Mouse (Mus musculus): ENCODE data around the gene Stk11ip.

The Stk11ip gene

DNA sequence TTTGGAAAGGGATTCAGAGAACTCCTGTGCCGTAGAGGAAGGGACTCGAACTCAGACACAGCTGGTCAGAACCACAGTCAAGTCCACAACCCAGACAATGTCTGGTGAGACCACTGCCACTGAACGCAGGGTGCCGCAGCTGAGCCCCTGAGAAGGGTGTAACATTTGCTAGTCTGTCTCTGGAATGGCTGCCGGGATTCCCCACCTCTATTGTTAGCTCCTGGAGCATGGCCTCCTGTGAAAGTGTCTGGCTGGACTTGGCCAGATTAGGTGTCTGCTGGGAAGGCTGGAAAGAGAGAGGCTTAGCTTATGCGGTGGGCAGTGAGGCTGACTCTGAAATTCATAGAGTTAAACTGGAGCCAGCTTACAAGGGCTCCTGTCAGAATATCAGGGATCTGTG is 49.1 kb downstream of the Stk11ip start:
- no peak for DNase-seq (ENCODE audit: low read depth, low spot score)

DNA sequence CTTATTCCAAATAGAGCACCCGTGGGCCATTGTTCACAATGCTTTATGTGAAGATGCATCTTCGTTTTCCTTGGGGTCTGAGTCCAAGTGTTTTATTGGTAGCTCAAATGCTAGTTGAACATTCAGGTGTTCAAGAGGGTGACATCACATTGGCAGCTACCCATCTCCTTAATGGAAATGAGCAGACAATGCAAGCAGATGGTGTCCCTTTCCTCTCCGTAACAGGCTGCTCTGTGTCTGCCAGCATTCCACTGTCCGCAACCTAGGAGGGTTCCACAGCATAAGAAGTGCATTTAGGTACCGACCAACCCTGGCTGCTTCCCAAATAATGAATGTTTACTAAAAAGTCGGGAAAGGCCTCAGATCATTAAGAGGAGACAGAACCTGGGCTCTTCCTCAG is 51.4 kb downstream of the Stk11ip start:
- no peak for DNase-seq (ENCODE audit: low read depth, low spot score)

DNA sequence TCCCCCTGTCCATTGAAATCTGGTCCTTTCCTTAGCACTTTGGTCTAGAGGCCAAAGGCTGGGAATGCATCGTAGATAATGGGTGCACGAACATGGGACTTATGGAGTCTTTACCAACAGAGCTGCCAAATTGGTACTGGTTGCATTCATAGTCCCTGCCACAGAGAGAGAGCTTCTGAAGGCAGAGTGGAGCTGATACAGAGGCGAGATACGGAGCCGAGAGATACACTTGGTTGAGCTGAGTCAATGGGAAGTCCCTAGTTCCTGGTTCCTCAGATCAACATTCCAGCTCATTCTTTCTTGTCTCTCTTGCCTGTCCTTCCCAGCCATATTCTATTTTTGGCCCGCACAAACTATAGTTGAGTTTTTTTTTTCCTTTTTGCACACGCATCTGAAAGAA is 52.4 kb downstream of the Stk11ip start:
- DNase-seq (ENCODE audit: low read depth, low spot score), result no peak

DNA sequence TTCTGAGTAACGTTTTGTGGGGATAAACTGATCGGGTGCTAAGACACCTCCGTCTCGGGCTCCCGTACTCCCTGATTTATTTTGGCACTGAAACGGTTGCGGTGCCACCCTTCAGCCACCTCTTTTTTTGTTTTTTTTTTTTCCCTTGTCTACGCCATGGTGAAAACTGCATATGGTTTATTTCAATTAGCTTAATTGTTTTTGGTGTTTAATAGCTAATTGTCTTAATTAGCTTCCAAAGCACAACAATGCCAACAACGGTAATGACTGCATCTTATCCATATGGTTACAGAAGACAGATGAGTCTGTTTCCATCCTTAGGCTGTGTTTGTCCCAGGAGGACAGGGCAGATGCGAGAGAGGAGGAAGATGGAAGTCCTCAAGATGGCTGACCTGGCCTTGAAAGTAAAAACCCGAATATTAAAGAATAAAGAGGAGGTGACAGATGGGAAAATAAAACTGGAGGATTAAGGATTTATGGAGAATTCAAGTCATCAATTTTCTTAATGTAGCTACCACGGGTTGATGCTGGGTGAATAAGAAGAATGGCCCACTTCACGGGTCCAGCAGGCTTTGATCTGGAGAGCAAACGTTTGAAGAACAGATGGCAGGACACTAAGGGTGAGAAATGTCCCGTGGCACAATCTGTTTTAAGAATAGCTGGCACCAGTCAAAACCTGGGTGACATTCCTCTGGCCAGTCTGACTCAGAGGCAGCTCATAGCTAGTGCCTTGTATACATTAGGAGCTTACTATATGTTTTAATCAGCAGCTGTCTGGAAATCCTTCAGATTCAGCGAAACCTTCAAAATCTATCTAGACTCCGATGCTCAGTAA is 53.4 kb downstream of the Stk11ip start:
- DNase-seq (ENCODE audit: low read depth, low spot score), result no peak

DNA sequence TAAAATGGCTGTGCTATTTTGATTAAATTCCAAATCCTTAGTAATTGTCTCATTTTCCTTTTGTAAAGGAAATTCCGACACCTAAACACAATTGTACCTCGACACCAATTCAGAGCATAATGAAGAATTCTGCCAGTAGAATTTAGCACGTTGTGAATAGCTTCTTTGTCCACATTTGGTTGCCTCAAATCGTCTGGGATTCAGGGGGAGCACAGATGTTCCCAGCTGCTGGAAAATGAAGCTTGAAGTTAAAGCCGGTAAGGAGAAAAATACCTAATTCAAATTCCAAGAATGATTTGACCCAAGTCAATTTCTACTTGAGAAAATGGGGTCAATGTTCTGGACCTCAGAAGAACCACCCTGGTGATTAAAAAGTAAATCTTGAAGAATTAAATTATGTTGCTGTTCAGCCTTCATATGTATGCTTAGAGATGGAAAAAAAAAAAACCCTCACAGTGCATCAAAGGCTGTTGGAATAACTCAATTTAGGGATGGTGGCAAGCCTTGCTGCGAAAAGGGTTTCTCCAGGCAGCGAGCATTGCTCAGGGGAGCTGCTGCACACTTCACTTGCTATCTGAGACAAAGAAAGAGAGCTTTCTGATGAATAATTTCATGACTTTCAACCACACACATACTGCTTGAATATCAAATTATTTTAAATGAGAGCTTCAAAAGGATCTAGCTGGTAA is 60.8 kb downstream of the Stk11ip start:
- no peak for DNase-seq (ENCODE audit: low read depth, low spot score)

DNA sequence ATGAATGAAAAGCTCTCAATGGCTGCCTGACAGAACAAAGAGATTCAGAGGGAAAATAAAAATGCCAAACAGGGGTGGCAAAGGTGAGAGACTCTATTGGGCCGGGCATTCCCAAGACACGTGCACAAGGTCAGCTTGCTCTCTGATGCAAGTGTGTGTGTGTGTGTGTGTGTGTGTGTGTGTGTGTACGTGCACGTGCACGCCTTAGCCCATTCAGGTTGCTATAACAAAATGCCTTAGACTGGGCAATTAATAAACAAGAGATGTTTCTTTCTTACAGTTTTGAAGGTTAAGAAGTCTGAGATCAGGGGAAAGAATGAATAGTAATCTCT is 61.3 kb downstream of the Stk11ip start:
- DNase-seq (ENCODE audit: low read depth, low spot score), result no peak

DNA sequence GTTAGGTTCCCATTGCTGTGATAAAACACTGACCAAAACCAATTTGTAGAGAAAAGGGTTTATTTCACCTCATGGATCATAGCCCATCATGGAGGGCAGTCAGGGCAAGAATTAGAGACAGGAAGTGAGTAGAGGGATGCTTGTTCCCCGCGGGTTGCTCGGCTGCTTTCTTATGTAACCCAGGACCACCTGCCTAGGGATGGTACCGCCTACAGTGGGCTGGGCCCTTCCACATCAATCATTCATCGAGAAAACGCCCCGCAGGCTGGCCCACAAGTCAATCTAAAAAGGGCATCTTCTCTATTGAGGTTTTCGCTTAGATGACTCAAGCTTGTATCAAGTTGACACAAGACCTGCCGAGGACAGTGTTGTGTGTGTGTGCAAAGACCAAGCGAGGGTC is 61.7 kb downstream of the Stk11ip start:
- DNase-seq (ENCODE audit: low read depth, low spot score), result no peak

DNA sequence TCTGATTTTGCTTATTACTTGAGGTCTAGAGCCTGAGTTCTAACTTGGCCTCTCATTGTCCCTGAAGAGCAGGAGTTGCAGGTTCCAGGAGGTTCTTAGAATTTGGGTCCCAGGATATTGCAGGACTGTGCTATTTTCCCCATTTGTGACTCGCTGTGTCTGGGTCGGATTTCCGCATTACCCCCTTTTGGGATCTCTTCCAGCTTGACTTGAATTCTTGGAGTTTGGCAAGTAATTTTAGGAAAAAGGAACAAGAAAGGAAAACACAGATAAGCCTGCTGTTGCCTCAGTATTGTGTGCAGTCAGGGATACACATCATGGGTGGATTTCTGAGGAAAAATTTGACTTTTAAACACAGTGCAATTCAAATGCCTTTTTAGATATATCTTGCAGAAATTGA is 65.5 kb downstream of the Stk11ip start:
- no peak for DNase-seq (ENCODE audit: low read depth, low spot score)
